Mouse (Mus musculus) heart, postnatal 0 days (tissue): Measurements from ENCODE around the gene Slc44a4. TPM values are rescaled to one million over a fixed set of nuclear protein-coding genes. Genes with fewer than 3 reads are reported as not detected.
A peak's percentile ranks its signal among the peaks of the same experiment; 100 is the strongest.

ENCODE experiments used
- ATAC-seq: fragments of 200-750 bp; cut with Nextera tagmentation; 2 replicates; pipeline ENCODE4 v1.8.0; 2017; ENCODE audit warnings: low read depth, moderate number of reproducible peaks, moderate library complexity; ENCODE audit not compliant: insufficient read depth
- DNase-seq: peaks from one replicate; pipeline ENCODE4 v3.0.0-alpha.2; 2016; ENCODE audit warnings: low spot score
- H3K27ac ChIP-seq: fragments of 300-500 bp; sonication (generic); 2 replicates; pipeline ENCODE4 v1.5.1; 2014; ENCODE audit warnings: low read depth, mild to moderate bottlenecking
- H3K27me3 ChIP-seq: fragments of 300-500 bp; sonication (generic); 2 replicates; pipeline ENCODE4 v1.6.1; 2014; ENCODE audit warnings: low read length, mixed read lengths; ENCODE audit not compliant: control insufficient read depth, insufficient read depth
- H3K36me3 ChIP-seq: fragments of 300-500 bp; sonication (generic); replicated peaks from 2 replicates; pipeline ENCODE4 v1.6.1; 2014; ENCODE audit warnings: low read length, mixed read lengths; ENCODE audit not compliant: control insufficient read depth, insufficient read depth
- H3K4me1 ChIP-seq: fragments of 300-500 bp; sonication (generic); 2 replicates; pipeline ENCODE4 v1.6.1; 2014; ENCODE audit warnings: antibody characterized with exemption; ENCODE audit not compliant: control insufficient read depth, insufficient read depth
- H3K4me2 ChIP-seq: fragments of 300-500 bp; sonication (generic); 2 replicates; pipeline ENCODE4 v1.6.1; 2014; ENCODE audit warnings: low read depth, mild to moderate bottlenecking, low read length, moderate library complexity
- H3K4me3 ChIP-seq: fragments of 300-500 bp; sonication (generic); 2 replicates; pipeline ENCODE4 v1.5.1; 2014; ENCODE audit warnings: low read depth, low read length
- H3K9ac ChIP-seq: fragments of 300-500 bp; sonication (generic); replicated peaks from 2 replicates; pipeline ENCODE4 v1.6.1; 2014; ENCODE audit warnings: low read depth, low read length, mixed read lengths
- H3K9me3 ChIP-seq: fragments of 300-500 bp; sonication (generic); replicated peaks from 2 replicates; pipeline ENCODE4 v1.6.1; 2016; ENCODE audit warnings: low read length; ENCODE audit not compliant: control insufficient read depth
- CTCF ChIP-seq: IDR thresholded peaks from 2 replicates; pipeline ENCODE4 v1.5.1; 2016; ENCODE audit warnings: antibody characterized with exemption, control low read depth, low read depth
- EP300 ChIP-seq: IDR thresholded peaks from 2 replicates; pipeline ENCODE4 v1.6.1; 2016; ENCODE audit warnings: antibody characterized with exemption, low read depth
- WGBS: fragments of 180-500 bp; shearing (Covaris S2); extraction: QIAGEN DNeasy Blood & Tissue Kit; methylation state at CpG from one replicate; pipeline ENCODE4 v1.1.7; 2014; 5-methylcytosine and 5-hydroxymethylcytosine counted together
- polyA plus RNA-seq: library from polyadenylated mRNA; unstranded; fragments of >200 nt; fragmentation: Nextera tagmentation; extraction: Ambion mirVana; gene quantifications from 2 replicates; pipeline ENCODE4 v1.2.1, GENCODE M21; 2015
- total RNA-seq: library from RNA; depleted of rRNA; stranded (reverse); fragments of >200 nt; gene quantifications from 2 replicates; pipeline ENCODE4 v1.2.3, GENCODE M21; 2014; ENCODE audit warnings: low replicate concordance; rRNA removed

Gene Slc44a4
- total RNA-seq (not detected in 2 replicates), polyA plus RNA-seq (0.29 TPM in 1 of 2 replicates, not detected in the other)

DNA sequence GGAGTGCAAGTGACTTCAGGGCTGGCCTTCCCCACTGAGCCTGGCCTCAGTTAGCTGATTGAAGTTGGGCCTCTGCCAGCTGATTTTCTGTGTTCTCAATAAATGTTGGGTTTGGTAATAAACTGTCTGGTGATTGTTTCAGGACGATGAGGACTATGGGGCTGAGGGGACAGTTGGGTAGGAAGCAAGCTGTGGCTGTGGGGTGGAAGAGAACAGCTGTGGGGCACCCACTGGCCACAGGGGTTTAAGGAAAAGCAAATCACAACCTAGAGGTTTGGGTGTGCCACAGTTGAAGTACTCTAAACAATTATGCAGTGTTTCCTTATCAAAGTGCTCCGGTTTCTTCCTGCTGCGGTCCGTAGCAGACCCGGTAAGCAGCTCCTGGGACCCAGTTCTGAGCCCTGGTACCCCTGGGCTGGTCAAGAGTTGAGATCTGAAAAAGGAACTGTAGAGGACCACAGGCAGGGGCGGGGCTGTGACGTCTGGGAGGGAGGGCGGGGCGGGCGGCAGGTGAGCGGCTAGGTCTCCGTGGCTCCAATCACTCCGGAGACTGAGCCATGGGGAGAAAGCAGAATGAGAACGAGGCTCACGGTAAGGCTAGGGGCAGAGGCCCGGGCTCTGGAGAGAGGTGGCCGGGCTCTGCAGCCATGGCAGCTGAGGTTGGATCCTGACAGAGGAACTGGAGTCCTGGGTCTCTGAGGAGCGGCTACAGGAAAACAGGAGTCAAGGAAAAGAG is at the start of gene Slc44a4:
Gene Slc44a4, plus strand, starts transcription at position 537 of the 736 bp plus-strand sequence.
- H3K9ac ChIP-seq, result 0 out of 2 replicates have a peak within 1 kb of the TSS, but pooled peaks have one; percentile 26
- H3K27ac ChIP-seq, result no peak within 1 kb of the TSS
- no peak for ATAC-seq
- no peak within 1 kb of the TSS for H3K4me2 ChIP-seq
- peaks cover 51% of the 10 kb centered on the region for H3K36me3 ChIP-seq
- no peaks in the 10 kb centered on the region for H3K27me3 ChIP-seq
- H3K4me1 ChIP-seq, result no peaks in the 10 kb centered on the region
- H3K4me3 ChIP-seq, result no peak within 1 kb of the TSS
- no peaks in the 10 kb centered on the region for H3K9me3 ChIP-seq
- no peak for DNase-seq
- no peak for TF ChIP-seq CTCF
- TF ChIP-seq EP300, result no peak
- 46% methylated on average over 18 of the region's 18 CpGs for WGBS

DNA sequence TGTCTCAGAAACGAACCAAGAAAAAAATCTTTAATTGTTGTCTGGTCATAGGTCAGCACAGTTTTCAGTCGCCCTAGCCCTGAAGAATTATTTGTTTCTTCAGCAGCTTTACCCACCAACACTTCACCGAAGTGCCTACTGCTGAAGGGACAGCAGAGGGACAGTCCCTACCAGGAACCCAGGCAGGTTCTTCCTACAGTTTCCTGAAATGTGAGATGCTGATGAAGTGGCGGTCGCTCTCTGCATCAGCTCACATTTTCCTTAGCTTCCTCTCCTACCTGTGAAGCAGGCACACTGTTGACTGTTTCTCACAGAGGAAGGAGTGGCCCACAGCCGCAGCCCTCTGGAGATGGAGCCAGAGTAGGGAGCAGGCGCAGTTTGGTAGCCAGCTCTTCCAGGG is 48.3 kb upstream of the Slc44a4 start:
- ATAC-seq (no peak), DNase-seq (no peak)
- WGBS, result 54% methylated on average over 7 of the region's 7 CpGs
- no peaks in the 10 kb centered on the region for H3K27me3 ChIP-seq
- H3K9me3 ChIP-seq, result no peaks in the 10 kb centered on the region
- H3K9ac ChIP-seq, result no peak overlapping the region
- no peak overlapping the region for H3K4me2 ChIP-seq
- no peak overlapping the region for H3K27ac ChIP-seq
- TF ChIP-seq CTCF (no peak), EP300 (no peak)
- no peaks in the 10 kb centered on the region for H3K36me3 ChIP-seq
- H3K4me1 ChIP-seq, result no peaks in the 10 kb centered on the region
- no peak overlapping the region for H3K4me3 ChIP-seq

DNA sequence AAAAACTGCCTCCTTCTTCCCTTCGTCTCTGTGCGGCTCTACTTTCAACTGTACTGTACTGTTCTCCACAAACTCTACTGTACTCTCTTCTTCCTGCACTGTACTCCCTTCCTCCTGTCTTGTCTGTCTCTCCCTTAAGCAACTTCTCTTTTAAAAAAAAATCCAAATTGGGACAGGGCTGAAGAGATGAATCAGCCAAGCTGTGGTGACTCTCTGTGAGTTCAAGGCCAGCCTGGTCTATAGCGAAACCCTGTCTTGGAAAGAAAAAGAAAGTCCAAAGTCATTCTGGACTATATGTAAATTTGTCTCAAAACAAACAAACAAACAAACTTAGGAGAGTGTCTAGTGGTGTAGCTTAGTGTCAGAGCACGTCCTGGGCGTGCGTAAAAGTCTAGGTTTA is 39.9 kb upstream of the Slc44a4 start:
- 0 out of 2 replicates have a peak, but pooled peaks cover 3% of the 10 kb centered on the region for H3K27me3 ChIP-seq
- no peaks in the 10 kb centered on the region for H3K36me3 ChIP-seq
- H3K4me1 ChIP-seq, result no peaks in the 10 kb centered on the region
- no peaks in the 10 kb centered on the region for H3K9me3 ChIP-seq
- no peak for DNase-seq
- WGBS, result 94% methylated on average over 6 of the region's 6 CpGs
- no peak overlapping the region for H3K4me2 ChIP-seq
- no peak overlapping the region for H3K4me3 ChIP-seq
- H3K9ac ChIP-seq, result no peak overlapping the region
- H3K27ac ChIP-seq, result no peak overlapping the region
- TF ChIP-seq CTCF (no peak), EP300 (no peak)
- no peak for ATAC-seq

DNA sequence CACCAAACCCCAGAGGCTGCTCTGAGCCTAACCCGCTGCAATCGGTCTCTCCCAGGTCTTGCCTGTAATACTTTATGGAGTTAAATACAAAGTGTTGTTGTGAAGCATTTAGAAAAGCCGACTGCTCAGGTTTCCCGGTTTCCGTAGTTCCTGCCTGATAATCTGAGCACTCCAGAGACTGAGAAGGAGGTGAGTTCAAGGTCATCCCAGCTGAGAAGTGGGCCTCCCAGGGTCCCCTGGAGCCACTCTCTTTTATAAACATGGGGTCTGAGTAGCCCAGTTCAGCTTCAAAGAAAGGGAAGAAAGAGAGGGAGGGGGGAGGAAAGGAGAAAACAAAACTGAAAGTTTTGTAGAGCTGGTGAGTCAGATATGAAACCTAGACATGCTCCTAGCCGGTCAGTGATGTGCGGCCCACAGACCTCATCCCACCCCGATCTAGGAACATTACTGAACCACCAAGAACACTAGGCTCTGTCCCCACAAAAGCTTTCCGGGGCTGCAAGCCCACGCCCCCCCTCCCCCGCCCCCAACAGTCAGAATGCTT is 34.9 kb upstream of the Slc44a4 start, which contains the start of gene Zbtb12:
Gene Zbtb12, plus strand, starts transcription at position 148 of the 544 bp plus-strand sequence.
- no peak for DNase-seq
- Histone ChIP-seq H3K4me2 (no peak within 1 kb of the TSS), H3K9ac (no peak within 1 kb of the TSS), H3K27me3 (no peaks in the 10 kb centered on the region), H3K9me3 (no peaks in the 10 kb centered on the region), H3K27ac (no peak within 1 kb of the TSS), H3K4me3 (no peak within 1 kb of the TSS), H3K36me3 (no peaks in the 10 kb centered on the region), H3K4me1 (no peaks in the 10 kb centered on the region)
- no peak for ATAC-seq
- 51% methylated on average over 11 of the region's 11 CpGs for WGBS
- TF ChIP-seq CTCF, result no peak
- TF ChIP-seq EP300, result no peak

DNA sequence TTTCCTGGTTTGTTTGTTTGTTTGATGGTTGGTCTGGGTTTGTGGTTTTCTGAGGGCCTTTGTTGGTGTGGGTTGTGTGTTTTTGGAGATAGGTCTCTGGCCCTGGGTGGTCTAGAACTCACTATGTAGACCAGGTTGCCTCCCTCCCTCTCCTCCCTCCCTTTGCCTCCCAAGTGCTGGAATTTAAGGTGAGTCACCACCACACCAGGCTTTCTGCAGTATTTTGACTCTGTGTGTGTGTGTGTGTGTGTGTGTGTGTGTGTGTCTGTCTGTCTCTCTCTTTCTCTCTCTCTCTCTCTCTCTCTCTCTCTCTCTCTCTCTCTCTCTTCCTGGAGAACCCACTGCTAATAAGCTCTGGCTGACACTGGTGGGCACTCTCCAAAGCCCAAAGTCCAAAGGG is 33.1 kb upstream of the Slc44a4 start:
- no peak for TF ChIP-seq EP300
- TF ChIP-seq CTCF, result no peak
- Histone ChIP-seq H3K9me3 (no peaks in the 10 kb centered on the region), H3K36me3 (no peaks in the 10 kb centered on the region), H3K27me3 (no peaks in the 10 kb centered on the region), H3K4me2 (no peak overlapping the region), H3K4me1 (no peaks in the 10 kb centered on the region), H3K27ac (no peak overlapping the region), H3K9ac (no peak overlapping the region), H3K4me3 (no peak overlapping the region)
- no peak for ATAC-seq
- DNase-seq, result no peak
